In the genomic region with DNA sequence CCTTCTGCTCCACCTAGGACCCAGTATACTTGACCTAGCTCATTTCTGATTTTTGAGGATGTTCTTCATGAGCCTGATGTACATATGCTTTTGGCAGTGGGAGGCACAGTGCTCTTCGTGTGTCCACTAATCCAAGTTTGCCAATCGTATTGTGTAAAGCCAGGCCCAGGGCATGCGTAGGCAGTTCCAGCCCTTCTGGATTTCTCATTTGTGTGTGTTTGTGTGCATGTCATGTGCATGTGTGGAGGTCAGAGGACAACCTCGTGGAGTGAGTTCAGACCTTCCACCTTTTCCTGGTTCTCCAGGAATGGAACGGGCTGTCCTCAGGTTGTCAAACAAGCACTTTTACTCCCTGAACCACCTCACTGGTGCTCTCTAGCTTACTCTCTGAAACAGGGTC, we compare ENCODE assay signal across 28 mouse cellular contexts. TPM values are rescaled to one million over a fixed set of nuclear protein-coding genes. Genes with fewer than 3 reads are reported as not detected.
A peak's percentile ranks its signal among the peaks of the same experiment; 100 is the strongest.
DNase-seq lines count a peak whose midpoint lies in the region; ATAC-seq and TF ChIP-seq lines count a peak whose summit lies in the region.
"Had no signal": no experiment of that assay in that cellular context is flagged by ENCODE, and none has a peak within 500 bp of the region (broad histone marks: within the 10 kb centered on the region; RNA-seq: fewer than 3 reads in every experiment).

No protein-coding gene starts in this region.

- 90% methylated on average over 5 of the region's 5 CpGs for WGBS in hindbrain, embryonic 10.5 days
- WGBS in hindbrain, postnatal 0 days = 88% methylated on average over 5 of the region's 5 CpGs
- 88% methylated on average over 5 of the region's 5 CpGs for WGBS in midbrain, embryonic 10.5 days
- 86% methylated on average over 5 of the region's 5 CpGs for WGBS in midbrain, embryonic 13.5 days
- WGBS in stomach, postnatal 0 days = 65% methylated on average over 5 of the region's 5 CpGs

- no peaks in the 10 kb centered on the region for H3K36me3 ChIP-seq in hindbrain, embryonic 10.5 days
- H3K36me3 ChIP-seq in hindbrain, postnatal 0 days (ENCODE audit: insufficient read depth, low read length) = no peaks in the 10 kb centered on the region
- H3K36me3 ChIP-seq in midbrain, embryonic 10.5 days = no peaks in the 10 kb centered on the region
- no peaks in the 10 kb centered on the region for H3K36me3 ChIP-seq in midbrain, embryonic 13.5 days
- H3K36me3 ChIP-seq in stomach, postnatal 0 days (ENCODE audit: control insufficient read depth, insufficient read depth, low read length) = no peaks in the 10 kb centered on the region
- H3K36me3 ChIP-seq: embryonic facial prominence, embryonic 13.5 days; embryonic facial prominence, embryonic 15.5 days; forebrain, embryonic 12.5 days; forebrain, embryonic 15.5 days; G1E had no signal

- no peaks in the 10 kb centered on the region for H3K9me3 ChIP-seq in hindbrain, embryonic 10.5 days
- H3K9me3 ChIP-seq in hindbrain, postnatal 0 days (ENCODE audit: low read length) = no peaks in the 10 kb centered on the region
- no peaks in the 10 kb centered on the region for H3K9me3 ChIP-seq in midbrain, embryonic 10.5 days (replicated peaks)
- no peaks in the 10 kb centered on the region for H3K9me3 ChIP-seq in midbrain, embryonic 13.5 days
- no peaks in the 10 kb centered on the region for H3K9me3 ChIP-seq in stomach, postnatal 0 days (ENCODE audit: control insufficient read depth, low read length)
- H3K9me3 ChIP-seq: embryonic facial prominence, embryonic 13.5 days; embryonic facial prominence, embryonic 15.5 days; forebrain, embryonic 12.5 days; forebrain, embryonic 15.5 days; G1E had no signal

- H3K9ac ChIP-seq in hindbrain, postnatal 0 days (replicated peaks; ENCODE audit: low read length) = no peak overlapping the region
- H3K9ac ChIP-seq in midbrain, embryonic 13.5 days (replicated peaks) = no peak overlapping the region
- H3K9ac ChIP-seq in stomach, postnatal 0 days (ENCODE audit: low read length) = no peak overlapping the region
- H3K9ac ChIP-seq: embryonic facial prominence, embryonic 13.5 days; embryonic facial prominence, embryonic 15.5 days; forebrain, embryonic 12.5 days; forebrain, embryonic 15.5 days; forebrain, postnatal 0 days had no signal

- no peak overlapping the region for H3K4me3 ChIP-seq in hindbrain, embryonic 10.5 days
- H3K4me3 ChIP-seq in hindbrain, postnatal 0 days (ENCODE audit: low read length) = no peak overlapping the region
- H3K4me3 ChIP-seq in midbrain, embryonic 10.5 days = no peak overlapping the region
- no peak overlapping the region for H3K4me3 ChIP-seq in midbrain, embryonic 13.5 days (replicated peaks)
- no peak overlapping the region for H3K4me3 ChIP-seq in stomach, postnatal 0 days (ENCODE audit: low read depth, low read length)
- H3K4me3 ChIP-seq: embryonic facial prominence, embryonic 13.5 days; embryonic facial prominence, embryonic 15.5 days; erythroblast, embryonic 14.5 days; forebrain, embryonic 12.5 days; forebrain, embryonic 15.5 days had no signal

- no peak for TF ChIP-seq CTCF in hindbrain, postnatal 0 days (IDR thresholded peaks at IDR 0.05; ENCODE audit: low read depth)
- TF ChIP-seq CTCF in stomach, postnatal 0 days (IDR thresholded peaks at IDR 0.05; ENCODE audit: low read depth) = no peak

- ATAC-seq in hindbrain, postnatal 0 days = no peak
- ATAC-seq in midbrain, embryonic 13.5 days = no peak
- 0 out of 2 replicates have a peak, but pooled peaks have one; percentile 21 for ATAC-seq in stomach, postnatal 0 days (ENCODE audit: low FRiP score, low TSS enrichment)
- no peak for ATAC-seq in CD4-positive, CD25-positive, alpha-beta regulatory T cell, adult 4 months
- ATAC-seq: activated CD4-positive, CD25-positive, alpha-beta regulatory T cell, adult 4 months; forebrain, embryonic 15.5 days; forebrain, postnatal 0 days; Patski had no signal

- no peak overlapping the region for H3K4me2 ChIP-seq in hindbrain, postnatal 0 days (ENCODE audit: low read depth, low read length)
- H3K4me2 ChIP-seq in midbrain, embryonic 13.5 days (replicated peaks) = no peak overlapping the region
- no peak overlapping the region for H3K4me2 ChIP-seq in stomach, postnatal 0 days (replicated peaks; ENCODE audit: low read depth)
- H3K4me2 ChIP-seq: embryonic facial prominence, embryonic 13.5 days; embryonic facial prominence, embryonic 15.5 days; forebrain, embryonic 12.5 days; forebrain, embryonic 15.5 days had no signal

- intact Hi-C loops in heart, postnatal 36 days (cut with DNase I) = loop anchor here (10.0 kb wide), 1 partner anchor 655 kb away; the partner anchor contains the start of genes Atox1 and G3bp1

- peaks cover 46% of the 10 kb centered on the region for H3K4me1 ChIP-seq in hindbrain, embryonic 10.5 days (replicated peaks)
- H3K4me1 ChIP-seq in hindbrain, postnatal 0 days (ENCODE audit: insufficient read depth, low read length) = peaks cover 4% of the 10 kb centered on the region; the same call in 1 of the 2 replicates
- H3K4me1 ChIP-seq in midbrain, embryonic 10.5 days = peaks cover 47% of the 10 kb centered on the region
- H3K4me1 ChIP-seq in midbrain, embryonic 13.5 days (replicated peaks) = peaks cover 27% of the 10 kb centered on the region
- H3K4me1 ChIP-seq in stomach, postnatal 0 days (replicated peaks; ENCODE audit: control insufficient read depth, insufficient read depth) = no peaks in the 10 kb centered on the region
- H3K4me1 ChIP-seq: embryonic facial prominence, embryonic 13.5 days had no signal

- DNase-seq in hindbrain, embryonic 10.5 days (ENCODE audit: low spot score) = no peak
- no peak for DNase-seq in hindbrain, postnatal 0 days (ENCODE audit: low spot score)
- DNase-seq in midbrain, embryonic 10.5 days (ENCODE audit: low spot score) = no peak
- DNase-seq in gonadal fat pad, adult 2 months (ENCODE audit: low read depth) = peak; percentile 52
- DNase-seq in stomach, postnatal 0 days (ENCODE audit: low spot score) = no peak
- DNase-seq in heart, postnatal 36 days = no peak
- DNase-seq: adrenal gland, adult 8-10 months; adrenal gland, postnatal 14 days; adrenal gland, postnatal 36 days; cerebellum, adult 11 months; cerebellum, adult 18-20 months; cerebellum, adult 8-10 months; cerebellum, adult 9-11 months; cerebellum, postnatal 14 days; cerebellum, postnatal 36 days; embryo, embryonic 11 days; forebrain, postnatal 0 days had no signal

- TF ChIP-seq EP300 in stomach, postnatal 0 days (optimal IDR thresholded peaks at IDR 0.05) = no peak

- no peaks in the 10 kb centered on the region for H3K27me3 ChIP-seq in hindbrain, embryonic 10.5 days (ENCODE audit: insufficient read depth, poor library complexity, severe bottlenecking)
- no peaks in the 10 kb centered on the region for H3K27me3 ChIP-seq in hindbrain, postnatal 0 days (ENCODE audit: insufficient read depth, low read length)
- no peaks in the 10 kb centered on the region for H3K27me3 ChIP-seq in midbrain, embryonic 10.5 days (ENCODE audit: low read depth, poor library complexity, severe bottlenecking)
- H3K27me3 ChIP-seq in midbrain, embryonic 13.5 days = no peaks in the 10 kb centered on the region
- H3K27me3 ChIP-seq in stomach, postnatal 0 days (ENCODE audit: control insufficient read depth, insufficient read depth, low read length) = no peaks in the 10 kb centered on the region
- H3K27me3 ChIP-seq: CH12.LX; embryonic facial prominence, embryonic 13.5 days; embryonic facial prominence, embryonic 15.5 days; forebrain, embryonic 12.5 days; forebrain, embryonic 15.5 days; Patski had no signal

- H3K27ac ChIP-seq in hindbrain, embryonic 10.5 days = 0 out of 2 replicates have a peak overlapping the region, but pooled peaks have one; percentile 91
- H3K27ac ChIP-seq in hindbrain, postnatal 0 days = no peak overlapping the region
- peak overlapping the region; percentile 89; the same call in 1 of the 2 replicates for H3K27ac ChIP-seq in midbrain, embryonic 10.5 days (replicated peaks)
- H3K27ac ChIP-seq in midbrain, embryonic 13.5 days = no peak overlapping the region
- no peak overlapping the region for H3K27ac ChIP-seq in stomach, postnatal 0 days (replicated peaks)
- H3K27ac ChIP-seq: embryonic facial prominence, embryonic 13.5 days; embryonic facial prominence, embryonic 15.5 days; forebrain, embryonic 12.5 days; forebrain, embryonic 15.5 days had no signal

RNA-seq across cellular contexts. Expression of gene Cdc42se2, which starts 22.1 kb away (rescaled TPM):
- polyA plus RNA-seq in hindbrain, embryonic 10.5 days (2016; fragmentation: Nextera tagmentation; extraction: Ambion mirVana) = 212 and 247 TPM in 2 replicates
- total RNA-seq in hindbrain, postnatal 0 days (2014; rRNA removed) = 141 and 144 TPM in 2 replicates
- 139 TPM in 2 replicates for polyA plus RNA-seq in hindbrain, postnatal 0 days (2015; fragmentation: Nextera tagmentation; extraction: Ambion mirVana)
- 229 and 253 TPM in 2 replicates for polyA plus RNA-seq in midbrain, embryonic 10.5 days (2016; fragmentation: Nextera tagmentation; extraction: Ambion mirVana)
- polyA plus RNA-seq in midbrain, embryonic 13.5 days (2015; fragmentation: Nextera tagmentation; extraction: Ambion mirVana) = 205 and 209 TPM in 2 replicates
- polyA plus RNA-seq in gonadal fat pad, adult 2 months (2012; rRNA removed) = 77.5 and 84.2 TPM in 2 replicates
- 30.6 and 32.3 TPM in 2 replicates for polyA plus RNA-seq in stomach, postnatal 0 days (2015; fragmentation: Nextera tagmentation; extraction: Ambion mirVana)
- 100 to 1,000 TPM; 369 to 477 TPM for polyA plus RNA-seq in CD4-positive, CD25-positive, alpha-beta regulatory T cell, adult 4 months (2017; shearing (Covaris generic))
- 10 to 100 TPM; 24.8 to 26.8 TPM for total RNA-seq in heart, postnatal 36 days (2021)

RNA-seq across cellular contexts. Expression of gene Lyrm7, which starts 51.1 kb away (rescaled TPM):
- 3.0 and 5.2 TPM in 2 replicates for polyA plus RNA-seq in hindbrain, embryonic 10.5 days (2016; fragmentation: Nextera tagmentation; extraction: Ambion mirVana)
- total RNA-seq in hindbrain, postnatal 0 days (2014; rRNA removed) = 2.6 and 3.1 TPM in 2 replicates
- polyA plus RNA-seq in hindbrain, postnatal 0 days (2015; fragmentation: Nextera tagmentation; extraction: Ambion mirVana) = 5.1 and 5.7 TPM in 2 replicates
- polyA plus RNA-seq in midbrain, embryonic 10.5 days (2016; fragmentation: Nextera tagmentation; extraction: Ambion mirVana) = 4.7 and 6.5 TPM in 2 replicates
- 7.1 and 11.2 TPM in 2 replicates for polyA plus RNA-seq in midbrain, embryonic 13.5 days (2015; fragmentation: Nextera tagmentation; extraction: Ambion mirVana)
- 1.7 and 2.1 TPM in 2 replicates for polyA plus RNA-seq in gonadal fat pad, adult 2 months (2012; rRNA removed)
- polyA plus RNA-seq in stomach, postnatal 0 days (2015; fragmentation: Nextera tagmentation; extraction: Ambion mirVana) = 4.5 and 4.8 TPM in 2 replicates
- polyA plus RNA-seq in CD4-positive, CD25-positive, alpha-beta regulatory T cell, adult 4 months (2017; shearing (Covaris generic)) = 1 to 10 TPM; 3.4 to 8.4 TPM
- 10 to 100 TPM; 37.9 to 39.0 TPM for total RNA-seq in heart, postnatal 36 days (2021)
- polyA plus RNA-seq: erythroblast, embryonic 14.5 days had no signal

RNA-seq across cellular contexts. Expression of gene Hint1, which starts 56.6 kb away (rescaled TPM):
- polyA plus RNA-seq in hindbrain, embryonic 10.5 days (2016; fragmentation: Nextera tagmentation; extraction: Ambion mirVana) = 626 and 627 TPM in 2 replicates
- total RNA-seq in hindbrain, postnatal 0 days (2014; rRNA removed) = 521 and 547 TPM in 2 replicates
- polyA plus RNA-seq in hindbrain, postnatal 0 days (2015; fragmentation: Nextera tagmentation; extraction: Ambion mirVana) = 1,077 and 1,085 TPM in 2 replicates
- 625 and 682 TPM in 2 replicates for polyA plus RNA-seq in midbrain, embryonic 10.5 days (2016; fragmentation: Nextera tagmentation; extraction: Ambion mirVana)
- 703 and 771 TPM in 2 replicates for polyA plus RNA-seq in midbrain, embryonic 13.5 days (2015; fragmentation: Nextera tagmentation; extraction: Ambion mirVana)
- polyA plus RNA-seq in gonadal fat pad, adult 2 months (2012; rRNA removed) = 478 and 559 TPM in 2 replicates
- 745 and 824 TPM in 2 replicates for polyA plus RNA-seq in stomach, postnatal 0 days (2015; fragmentation: Nextera tagmentation; extraction: Ambion mirVana)
- polyA plus RNA-seq in CD4-positive, CD25-positive, alpha-beta regulatory T cell, adult 4 months (2017; shearing (Covaris generic)) = 100 to 1,000 TPM; 375 to 447 TPM
- 100 to 1,000 TPM; 292 to 340 TPM for total RNA-seq in heart, postnatal 36 days (2021)

Comparison
In these comparisons a context has a peak if more than half of its experiments do, and no peak if none do; other contexts are left out.
1. H3K27ac ChIP-seq: peak in hindbrain, embryonic 10.5 days (single experiment) and midbrain, embryonic 10.5 days (single experiment); none in hindbrain, postnatal 0 days (single experiment), midbrain, embryonic 13.5 days (single experiment) and stomach, postnatal 0 days (single experiment).